Mouse (Mus musculus) limb, embryonic 15.5 days (tissue): ENCODE results near the gene Disc1. TPM values are rescaled to one million over a fixed set of nuclear protein-coding genes. Genes with fewer than 3 reads are reported as not detected.

ENCODE experiments used
- ATAC-seq: fragments of 200-750 bp; cut with Nextera tagmentation; 2 replicates; pipeline ENCODE4 v1.8.0; 2017; ENCODE audit warnings: low read depth, moderate TSS enrichment; ENCODE audit not compliant: insufficient number of reproducible peaks, low FRiP score, low TSS enrichment
- H3K27ac ChIP-seq: fragments of 300-500 bp; sonication (generic); 2 replicates; pipeline ENCODE4 v1.5.1; 2015; ENCODE audit warnings: moderate library complexity, mild to moderate bottlenecking, inconsistent platforms
- H3K27me3 ChIP-seq: fragments of 300-500 bp; sonication (generic); 2 replicates; pipeline ENCODE4 v1.6.1; 2015; ENCODE audit warnings: inconsistent platforms
- H3K36me3 ChIP-seq: fragments of 300-500 bp; sonication (generic); 2 replicates; pipeline ENCODE4 v1.6.1; 2015; ENCODE audit warnings: inconsistent platforms
- H3K4me1 ChIP-seq: fragments of 300-500 bp; sonication (generic); 2 replicates; pipeline ENCODE4 v1.6.1; 2015; ENCODE audit warnings: inconsistent platforms
- H3K4me2 ChIP-seq: fragments of 300-500 bp; sonication (generic); 2 replicates; pipeline ENCODE4 v1.6.1; 2015; ENCODE audit warnings: mild to moderate bottlenecking, inconsistent platforms
- H3K4me3 ChIP-seq: fragments of 300-500 bp; sonication (generic); 2 replicates; pipeline ENCODE4 v1.5.1; 2015; ENCODE audit warnings: mild to moderate bottlenecking, inconsistent platforms
- H3K9ac ChIP-seq: fragments of 300-500 bp; sonication (generic); 2 replicates; pipeline ENCODE4 v1.6.1; 2015; ENCODE audit warnings: inconsistent platforms
- H3K9me3 ChIP-seq: fragments of 300-500 bp; sonication (generic); 2 replicates; pipeline ENCODE4 v1.6.1; 2016; ENCODE audit warnings: inconsistent platforms
- WGBS: fragments of 180-500 bp; shearing (Covaris S2); methylation state at CpG from one replicate; pipeline ENCODE4 v1.1.7; 2015; 5-methylcytosine and 5-hydroxymethylcytosine counted together
- polyA plus RNA-seq: library from polyadenylated mRNA; unstranded; fragments of >200 nt; fragmentation: Nextera tagmentation; extraction: Ambion mirVana; gene quantifications from 2 replicates; pipeline ENCODE4 v1.2.1, GENCODE M21; 2015

Gene Disc1
- polyA plus RNA-seq, 1 experiment from 2014 or later: 2.3 TPM

GRCm38 (mm10) chr8:125235898-125236835 is 182.2 kb downstream of the Disc1 start:
- no peak for ATAC-seq
- Histone ChIP-seq H3K4me2 (peak overlapping the region; percentile 42), H3K27me3 (peaks cover 3% of the 10 kb centered on the region; the same call in 1 of the 2 replicates), H3K27ac (peak overlapping the region; percentile 63), H3K9me3 (no peaks in the 10 kb centered on the region), H3K4me3 (peak overlapping the region; percentile 8), H3K9ac (0 out of 2 replicates have a peak overlapping the region, but pooled peaks have one; percentile 14), H3K36me3 (no peaks in the 10 kb centered on the region), H3K4me1 (peaks cover 15% of the 10 kb centered on the region)
- WGBS: 12% methylated on average over 22 of the region's 22 CpGs

- WGBS: 67% methylated on average over 4 of the region's 4 CpGs
- Histone ChIP-seq H3K27me3 (no peaks in the 10 kb centered on the region), H3K4me3 (no peak overlapping the region), H3K4me1 (peaks cover 43% of the 10 kb centered on the region), H3K27ac (no peak overlapping the region), H3K36me3 (no peaks in the 10 kb centered on the region), H3K9ac (no peak overlapping the region), H3K9me3 (no peaks in the 10 kb centered on the region), H3K4me2 (no peak overlapping the region)
- no peak for ATAC-seq
Measured at GRCm38 (mm10) chr8:125240763-125241162, 186.8 kb downstream of the Disc1 start.

GRCm38 (mm10) chr8:125242382-125242781 is 188.4 kb downstream of the Disc1 start:
- H3K27me3 ChIP-seq: no peaks in the 10 kb centered on the region
- H3K4me3 ChIP-seq: no peak overlapping the region
- no peak overlapping the region for H3K9ac ChIP-seq
- WGBS: 21% methylated on average over 10 of the region's 10 CpGs
- no peaks in the 10 kb centered on the region for H3K36me3 ChIP-seq
- H3K27ac ChIP-seq: peak overlapping the region; percentile 47
- no peak overlapping the region for H3K4me2 ChIP-seq
- no peaks in the 10 kb centered on the region for H3K9me3 ChIP-seq
- H3K4me1 ChIP-seq: peaks cover 33% of the 10 kb centered on the region
- no peak for ATAC-seq

- ATAC-seq: no peak
- WGBS: 26% methylated on average over 4 of the region's 4 CpGs
- no peaks in the 10 kb centered on the region for H3K9me3 ChIP-seq
- no peak overlapping the region for H3K4me3 ChIP-seq
- H3K27me3 ChIP-seq: no peaks in the 10 kb centered on the region
- no peak overlapping the region for H3K4me2 ChIP-seq
- no peak overlapping the region for H3K27ac ChIP-seq
- peaks cover 33% of the 10 kb centered on the region for H3K4me1 ChIP-seq
- no peaks in the 10 kb centered on the region for H3K36me3 ChIP-seq
- no peak overlapping the region for H3K9ac ChIP-seq
Measured at GRCm38 (mm10) chr8:125242921-125243320, 188.9 kb downstream of the Disc1 start.

- Histone ChIP-seq H3K27ac (no peak overlapping the region), H3K4me2 (no peak overlapping the region)
- WGBS: 42% methylated on average over 7 of the region's 7 CpGs
Measured at GRCm38 (mm10) chr8:125246737-125247292, 192.8 kb downstream of the Disc1 start.

GRCm38 (mm10) chr8:125247349-125247748 is 193.4 kb downstream of the Disc1 start:
- no peaks in the 10 kb centered on the region for H3K36me3 ChIP-seq
- H3K4me1 ChIP-seq: peaks cover 21% of the 10 kb centered on the region
- no peak overlapping the region for H3K9ac ChIP-seq
- H3K27me3 ChIP-seq: no peaks in the 10 kb centered on the region
- H3K4me2 ChIP-seq: no peak overlapping the region
- H3K9me3 ChIP-seq: no peaks in the 10 kb centered on the region
- WGBS: 2% methylated on average over 1 of the region's 1 CpGs
- ATAC-seq: peak; percentile 48; the same call in 1 of the 2 replicates
- H3K4me3 ChIP-seq: no peak overlapping the region
- H3K27ac ChIP-seq: no peak overlapping the region

More at GRCm38 (mm10) chr8:125246737-125247292, 192.8 kb downstream of the Disc1 start:
- Histone ChIP-seq H3K9me3 (no peaks in the 10 kb centered on the region), H3K36me3 (no peaks in the 10 kb centered on the region), H3K4me3 (no peak overlapping the region), H3K4me1 (peaks cover 27% of the 10 kb centered on the region), H3K9ac (no peak overlapping the region), H3K27me3 (no peaks in the 10 kb centered on the region)
- ATAC-seq: no peak

GRCm38 (mm10) chr8:125252946-125253345 is 199.0 kb downstream of the Disc1 start:
- Histone ChIP-seq H3K27me3 (no peaks in the 10 kb centered on the region), H3K4me1 (peaks cover 26% of the 10 kb centered on the region), H3K4me2 (no peak overlapping the region), H3K9me3 (no peaks in the 10 kb centered on the region), H3K9ac (no peak overlapping the region), H3K27ac (no peak overlapping the region), H3K4me3 (no peak overlapping the region), H3K36me3 (no peaks in the 10 kb centered on the region)
- ATAC-seq: no peak
- WGBS: 92% methylated on average over 4 of the region's 4 CpGs

- peak overlapping the region; percentile 74 for H3K4me2 ChIP-seq
- H3K4me3 ChIP-seq: peak overlapping the region; percentile 39
- no peaks in the 10 kb centered on the region for H3K9me3 ChIP-seq
- H3K36me3 ChIP-seq: no peaks in the 10 kb centered on the region
- 44% methylated on average over 10 of the region's 10 CpGs for WGBS
- no peak for ATAC-seq
- H3K4me1 ChIP-seq: peaks cover 26% of the 10 kb centered on the region
- H3K9ac ChIP-seq: no peak overlapping the region
- peak overlapping the region; percentile 79 for H3K27ac ChIP-seq
- H3K27me3 ChIP-seq: no peaks in the 10 kb centered on the region
Measured at GRCm38 (mm10) chr8:125253505-125254180, 199.6 kb downstream of the Disc1 start.

- H3K4me1 ChIP-seq: peaks cover 26% of the 10 kb centered on the region
- no peaks in the 10 kb centered on the region for H3K27me3 ChIP-seq
- no peaks in the 10 kb centered on the region for H3K9me3 ChIP-seq
- H3K36me3 ChIP-seq: no peaks in the 10 kb centered on the region
- WGBS: 21% methylated on average over 23 of the region's 23 CpGs
- peak overlapping the region; percentile 79 for H3K27ac ChIP-seq
- peak overlapping the region; percentile 74 for H3K4me2 ChIP-seq
- peak overlapping the region; percentile 39 for H3K4me3 ChIP-seq
- no peak overlapping the region for H3K9ac ChIP-seq
- peak; percentile 66; the same call in 1 of the 2 replicates for ATAC-seq
Measured at GRCm38 (mm10) chr8:125254188-125255005, 200.4 kb downstream of the Disc1 start.

GRCm38 (mm10) chr8:125255006-125255685 is 201.2 kb downstream of the Disc1 start:
- no peak for ATAC-seq
- Histone ChIP-seq H3K9me3 (no peaks in the 10 kb centered on the region), H3K4me3 (0 out of 2 replicates have a peak overlapping the region, but pooled peaks have one; percentile 39), H3K36me3 (no peaks in the 10 kb centered on the region), H3K4me1 (peaks cover 26% of the 10 kb centered on the region), H3K4me2 (peak overlapping the region; percentile 74; the same call in 1 of the 2 replicates), H3K27me3 (no peaks in the 10 kb centered on the region), H3K9ac (no peak overlapping the region), H3K27ac (peak overlapping the region; percentile 79)
- WGBS: 65% methylated on average over 11 of the region's 11 CpGs

GRCm38 (mm10) chr8:125257660-125258059 is 203.7 kb downstream of the Disc1 start:
- no peaks in the 10 kb centered on the region for H3K36me3 ChIP-seq
- ATAC-seq: no peak
- H3K9ac ChIP-seq: no peak overlapping the region
- no peak overlapping the region for H3K4me2 ChIP-seq
- H3K4me3 ChIP-seq: no peak overlapping the region
- peaks cover 28% of the 10 kb centered on the region for H3K4me1 ChIP-seq
- H3K27me3 ChIP-seq: no peaks in the 10 kb centered on the region
- H3K9me3 ChIP-seq: no peaks in the 10 kb centered on the region
- no peak overlapping the region for H3K27ac ChIP-seq
- 33% methylated on average over 2 of the region's 2 CpGs for WGBS
